Mouse (Mus musculus) lung, adult 2 months (tissue): ENCODE data around the gene Pamr1.

Experiments used
- CTCF ChIP-seq: fragments of 200-500 bp; IDR thresholded peaks from 2 replicates; pipeline ENCODE4 v1.5.1; 2011; ENCODE audit warnings: mild to moderate bottlenecking, low read length, control low read depth; ENCODE audit not compliant: insufficient read depth
- POLR2A ChIP-seq: fragments of 200-500 bp; IDR thresholded peaks from 2 replicates; pipeline ENCODE4 v1.6.1; 2011; ENCODE audit warnings: low read depth, mild to moderate bottlenecking, control low read depth, low read length, borderline replicate concordance; ENCODE audit errors: extremely low read depth

DNA sequence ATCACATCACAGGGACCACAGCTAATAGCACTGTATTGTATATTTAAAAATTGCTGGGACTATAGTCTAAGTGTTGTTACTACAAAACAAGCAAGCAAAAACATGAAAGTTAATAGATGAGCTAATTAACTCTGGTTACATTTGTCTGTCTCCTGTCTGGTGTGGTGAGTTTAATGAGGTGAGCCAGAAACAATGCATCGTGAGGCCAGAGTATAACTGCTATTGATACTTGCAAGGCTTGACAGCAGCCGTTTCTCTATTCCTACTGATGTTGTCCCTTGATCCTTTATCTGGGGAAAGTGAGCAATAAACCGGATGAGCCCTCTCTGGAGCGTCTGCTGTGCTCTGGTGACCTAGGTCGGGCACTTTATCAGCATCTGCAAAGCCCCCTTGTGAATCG, 119.8 kb downstream of the Pamr1 start:
- no peak for TF ChIP-seq CTCF
- no peak for TF ChIP-seq POLR2A
